Mouse (Mus musculus): Measurements from ENCODE around the gene Snapc3.

DNA sequence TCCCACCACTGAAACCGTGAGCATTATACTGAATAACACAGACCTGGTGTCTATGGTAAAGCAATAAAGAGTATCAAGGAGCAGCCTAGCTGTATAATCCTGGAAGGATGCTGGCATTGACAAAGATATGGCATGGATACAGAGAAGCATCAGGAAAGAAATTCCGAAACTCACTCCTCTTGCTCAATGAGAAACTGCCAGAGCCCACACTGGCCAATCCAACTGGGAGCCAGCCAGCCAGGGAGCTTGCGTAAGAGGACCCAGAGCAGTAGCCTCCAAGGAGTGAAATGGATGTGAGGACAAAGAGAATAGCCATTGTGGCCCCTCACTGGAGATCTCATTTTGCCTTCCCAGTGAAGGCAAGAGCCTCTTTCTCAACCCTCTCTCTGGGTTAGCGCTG is 21.2 kb upstream of the Snapc3 start:
- TF ChIP-seq CTCF (IDR thresholded peaks at IDR 0.05; ENCODE audit: low read depth) (no peak), EP300 (IDR thresholded peaks at IDR 0.05; ENCODE audit: low read depth) (no peak)

Data from heart, postnatal 0 days (tissue).